Mouse (Mus musculus): ENCODE measurements around the gene Otx2. TPM values are rescaled to one million over a fixed set of nuclear protein-coding genes. Genes with fewer than 3 reads are reported as not detected.

The Otx2 gene
- total and polyA plus RNA-seq, 2 experiments, result not detected

- H3K36me3 ChIP-seq (ENCODE audit: control insufficient read depth, insufficient read depth, low read length), result no peaks in the 10 kb centered on the region
- H3K27me3 ChIP-seq (ENCODE audit: control insufficient read depth, insufficient read depth, low read length), result no peaks in the 10 kb centered on the region; the same call in 1 of the 2 replicates
- H3K4me1 ChIP-seq (ENCODE audit: control insufficient read depth, insufficient read depth, low read length), result no peaks in the 10 kb centered on the region
- no peak overlapping the region for H3K4me3 ChIP-seq (ENCODE audit: insufficient read depth, low read depth, low read length)
- DNase-seq (ENCODE audit: extremely low read depth, low read depth, low spot score), result no peak
- no peak overlapping the region for H3K9ac ChIP-seq (ENCODE audit: low read depth, low read length)
- no peak overlapping the region for H3K27ac ChIP-seq (replicated peaks; ENCODE audit: insufficient read depth, low read depth, low read length)
- no peaks in the 10 kb centered on the region for H3K79me2 ChIP-seq (ENCODE audit: control insufficient read depth, insufficient read depth, low read length)
- no peak for TF ChIP-seq POLR2A (IDR thresholded peaks at IDR 0.05; ENCODE audit: extremely low read depth, insufficient read depth, low read length)
- TF ChIP-seq CTCF (IDR thresholded peaks at IDR 0.05; ENCODE audit: low read depth, low read length), result no peak
- WGBS, result 84% methylated on average over 12 of the region's 12 CpGs
These were observed 31.9 kb downstream of the Otx2 start for GRCm38 (mm10) chr14:48641462-48642395.

- no peak for DNase-seq (ENCODE audit: extremely low read depth, low read depth, low spot score)
- Histone ChIP-seq H3K79me2 (ENCODE audit: control insufficient read depth, insufficient read depth, low read length) (no peaks in the 10 kb centered on the region), H3K4me1 (ENCODE audit: control insufficient read depth, insufficient read depth, low read length) (no peaks in the 10 kb centered on the region), H3K9ac (ENCODE audit: low read depth, low read length) (no peak overlapping the region), H3K36me3 (ENCODE audit: control insufficient read depth, insufficient read depth, low read length) (no peaks in the 10 kb centered on the region), H3K27ac (replicated peaks; ENCODE audit: insufficient read depth, low read depth, low read length) (no peak overlapping the region), H3K4me3 (ENCODE audit: insufficient read depth, low read depth, low read length) (no peak overlapping the region), H3K27me3 (ENCODE audit: control insufficient read depth, insufficient read depth, low read length) (no peaks in the 10 kb centered on the region)
- 89% methylated on average over 3 of the region's 3 CpGs for WGBS
- TF ChIP-seq POLR2A (IDR thresholded peaks at IDR 0.05; ENCODE audit: extremely low read depth, insufficient read depth, low read length), result no peak
- TF ChIP-seq CTCF (IDR thresholded peaks at IDR 0.05; ENCODE audit: low read depth, low read length), result no peak
These were observed 40.5 kb downstream of the Otx2 start for GRCm38 (mm10) chr14:48633141-48633540.

- DNase-seq (ENCODE audit: extremely low read depth, low read depth, low spot score), result no peak
These were observed 41.3 kb downstream of the Otx2 start for GRCm38 (mm10) chr14:48632335-48632734.

GRCm38 (mm10) chr14:48631486-48631885, 42.1 kb downstream of the Otx2 start:
- 89% methylated on average over 2 of the region's 2 CpGs for WGBS
- Histone ChIP-seq H3K27ac (replicated peaks; ENCODE audit: insufficient read depth, low read depth, low read length) (no peak overlapping the region), H3K36me3 (ENCODE audit: control insufficient read depth, insufficient read depth, low read length) (no peaks in the 10 kb centered on the region), H3K27me3 (ENCODE audit: control insufficient read depth, insufficient read depth, low read length) (no peaks in the 10 kb centered on the region), H3K4me1 (ENCODE audit: control insufficient read depth, insufficient read depth, low read length) (no peaks in the 10 kb centered on the region), H3K79me2 (ENCODE audit: control insufficient read depth, insufficient read depth, low read length) (no peaks in the 10 kb centered on the region), H3K4me3 (ENCODE audit: insufficient read depth, low read depth, low read length) (no peak overlapping the region), H3K9ac (ENCODE audit: low read depth, low read length) (no peak overlapping the region)
- TF ChIP-seq POLR2A (IDR thresholded peaks at IDR 0.05; ENCODE audit: extremely low read depth, insufficient read depth, low read length) (no peak), CTCF (IDR thresholded peaks at IDR 0.05; ENCODE audit: low read depth, low read length) (no peak)
- no peak for DNase-seq (ENCODE audit: extremely low read depth, low read depth, low spot score)

More at GRCm38 (mm10) chr14:48632335-48632734, 41.3 kb downstream of the Otx2 start:
- no peaks in the 10 kb centered on the region for H3K4me1 ChIP-seq (ENCODE audit: control insufficient read depth, insufficient read depth, low read length)
- no peak overlapping the region for H3K9ac ChIP-seq (ENCODE audit: low read depth, low read length)
- H3K36me3 ChIP-seq (ENCODE audit: control insufficient read depth, insufficient read depth, low read length), result no peaks in the 10 kb centered on the region
- no peak for TF ChIP-seq CTCF (IDR thresholded peaks at IDR 0.05; ENCODE audit: low read depth, low read length)
- TF ChIP-seq POLR2A (IDR thresholded peaks at IDR 0.05; ENCODE audit: extremely low read depth, insufficient read depth, low read length), result no peak
- WGBS, result 85% methylated on average over 8 of the region's 8 CpGs
- no peak overlapping the region for H3K27ac ChIP-seq (replicated peaks; ENCODE audit: insufficient read depth, low read depth, low read length)
- H3K4me3 ChIP-seq (ENCODE audit: insufficient read depth, low read depth, low read length), result no peak overlapping the region
- no peaks in the 10 kb centered on the region for H3K79me2 ChIP-seq (ENCODE audit: control insufficient read depth, insufficient read depth, low read length)
- H3K27me3 ChIP-seq (ENCODE audit: control insufficient read depth, insufficient read depth, low read length), result no peaks in the 10 kb centered on the region

- no peaks in the 10 kb centered on the region for H3K79me2 ChIP-seq (ENCODE audit: control insufficient read depth, insufficient read depth, low read length)
- no peaks in the 10 kb centered on the region for H3K36me3 ChIP-seq (ENCODE audit: control insufficient read depth, insufficient read depth, low read length)
- no peak overlapping the region for H3K27ac ChIP-seq (replicated peaks; ENCODE audit: insufficient read depth, low read depth, low read length)
- TF ChIP-seq POLR2A (IDR thresholded peaks at IDR 0.05; ENCODE audit: extremely low read depth, insufficient read depth, low read length), result no peak
- TF ChIP-seq CTCF (IDR thresholded peaks at IDR 0.05; ENCODE audit: low read depth, low read length), result no peak
- peaks cover 4% of the 10 kb centered on the region for H3K4me1 ChIP-seq (ENCODE audit: control insufficient read depth, insufficient read depth, low read length)
- H3K4me3 ChIP-seq (ENCODE audit: insufficient read depth, low read depth, low read length), result no peak overlapping the region
- H3K27me3 ChIP-seq (ENCODE audit: control insufficient read depth, insufficient read depth, low read length), result no peaks in the 10 kb centered on the region
- 83% methylated on average over 9 of the region's 9 CpGs for WGBS
- no peak for DNase-seq (ENCODE audit: extremely low read depth, low read depth, low spot score)
- H3K9ac ChIP-seq (ENCODE audit: low read depth, low read length), result no peak overlapping the region
These were observed 44.2 kb downstream of the Otx2 start for GRCm38 (mm10) chr14:48629404-48629803.

GRCm38 (mm10) chr14:48626271-48626670, 47.3 kb downstream of the Otx2 start:
- Histone ChIP-seq H3K4me1 (ENCODE audit: control insufficient read depth, insufficient read depth, low read length) (peaks cover 4% of the 10 kb centered on the region), H3K27me3 (ENCODE audit: control insufficient read depth, insufficient read depth, low read length) (no peaks in the 10 kb centered on the region), H3K79me2 (ENCODE audit: control insufficient read depth, insufficient read depth, low read length) (no peaks in the 10 kb centered on the region), H3K27ac (replicated peaks; ENCODE audit: insufficient read depth, low read depth, low read length) (no peak overlapping the region), H3K36me3 (ENCODE audit: control insufficient read depth, insufficient read depth, low read length) (no peaks in the 10 kb centered on the region), H3K4me3 (ENCODE audit: insufficient read depth, low read depth, low read length) (no peak overlapping the region), H3K9ac (ENCODE audit: low read depth, low read length) (no peak overlapping the region)
- WGBS, result 84% methylated on average over 4 of the region's 4 CpGs
- no peak for DNase-seq (ENCODE audit: extremely low read depth, low read depth, low spot score)
- TF ChIP-seq CTCF (IDR thresholded peaks at IDR 0.05; ENCODE audit: low read depth, low read length) (no peak), POLR2A (IDR thresholded peaks at IDR 0.05; ENCODE audit: extremely low read depth, insufficient read depth, low read length) (no peak)

Data from liver, adult 2 months (tissue).